ENCODE assay signal across 24 mouse cellular contexts in genomic region chr1:34653963-34654644, GRCm38 (mm10).
DNase-seq lines count a peak whose midpoint lies in the region; TF ChIP-seq lines count a peak whose summit lies in the region.
"Had no signal": no experiment of that assay in that cellular context is flagged by ENCODE, and none has a peak within 500 bp of the region (broad histone marks: within the 10 kb centered on the region; RNA-seq: fewer than 3 reads in every experiment).

No protein-coding gene starts in this region.

- no peaks in the 10 kb centered on the region for H3K4me1 ChIP-seq in hindbrain, embryonic 10.5 days (replicated peaks)
- H3K4me1 ChIP-seq: embryonic facial prominence, embryonic 13.5 days; forebrain, embryonic 12.5 days; kidney, embryonic 15.5 days; megakaryocyte, embryonic 14.5 days had no signal

- peak; percentile 22 to 24 for DNase-seq in cerebellum, postnatal 36 days
- no peak for DNase-seq in cerebellum, adult 8-10 months
- peak; percentile 67 to 72 for DNase-seq in layer of hippocampus, adult 2 months (ENCODE audit: low spot score in 2 of 2)
- no peak for DNase-seq in layer of hippocampus, adult 9-10 months (ENCODE audit: low spot score)
- DNase-seq in brain, adult 2 months (ENCODE audit: low read depth, low spot score), result peak; percentile 70
- DNase-seq in layer of hippocampus, adult 9-11 months, result peak; percentile 88
- DNase-seq in testis, postnatal 14 days (ENCODE audit: low spot score), result no peak
- no peak for DNase-seq in hindbrain, embryonic 10.5 days (ENCODE audit: low spot score)
- DNase-seq: adrenal gland, postnatal 36 days; B cell, adult 2 months; embryo, embryonic 11 days; gastrocnemius, postnatal 10 days; kidney, postnatal 36 days; lung, embryonic 14.5 days; lung, postnatal 36 days; midbrain, embryonic 14.5 days had no signal

- no peaks in the 10 kb centered on the region for H3K36me3 ChIP-seq in hindbrain, embryonic 10.5 days
- H3K36me3 ChIP-seq: embryonic facial prominence, embryonic 13.5 days; forebrain, embryonic 12.5 days; G1E; kidney, embryonic 15.5 days had no signal

- no peaks in the 10 kb centered on the region for H3K27me3 ChIP-seq in hindbrain, embryonic 10.5 days (ENCODE audit: insufficient read depth, poor library complexity, severe bottlenecking)
- H3K27me3 ChIP-seq: embryonic facial prominence, embryonic 13.5 days; forebrain, embryonic 12.5 days; kidney, embryonic 15.5 days; megakaryocyte, embryonic 14.5 days had no signal

- WGBS in hindbrain, embryonic 10.5 days, result 91% methylated on average over 10 of the region's 10 CpGs

- H3K27ac ChIP-seq in layer of hippocampus, adult 2 months, result peak overlapping the region; percentile 56
- no peak overlapping the region for H3K27ac ChIP-seq in hindbrain, embryonic 10.5 days
- H3K27ac ChIP-seq: embryonic facial prominence, embryonic 13.5 days; forebrain, embryonic 12.5 days; kidney, embryonic 15.5 days; liver, embryonic 14.5 days; stomach, postnatal 0 days had no signal

- no peak for TF ChIP-seq CTCF in layer of hippocampus, adult 2 months (conservative IDR thresholded peaks at IDR 0.05)

- no peak overlapping the region for H3K4me3 ChIP-seq in layer of hippocampus, adult 2 months
- H3K4me3 ChIP-seq in hindbrain, embryonic 10.5 days, result no peak overlapping the region
- H3K4me3 ChIP-seq: embryonic facial prominence, embryonic 13.5 days; erythroblast, embryonic 14.5 days; forebrain, embryonic 12.5 days; kidney, embryonic 15.5 days; megakaryocyte, embryonic 14.5 days had no signal

- H3K9me3 ChIP-seq in hindbrain, embryonic 10.5 days, result no peaks in the 10 kb centered on the region
- H3K9me3 ChIP-seq: embryonic facial prominence, embryonic 13.5 days; forebrain, embryonic 12.5 days; G1E; kidney, embryonic 15.5 days had no signal

Comparison
In these comparisons a context has a peak if more than half of its experiments do, and no peak if none do; other contexts are left out.
1. DNase-seq: peak in cerebellum, postnatal 36 days (2 of 2), layer of hippocampus, adult 2 months (2 of 2), brain, adult 2 months (single experiment) and layer of hippocampus, adult 9-11 months (single experiment); none in cerebellum, adult 8-10 months (single experiment), layer of hippocampus, adult 9-10 months (single experiment), testis, postnatal 14 days (single experiment) and hindbrain, embryonic 10.5 days (single experiment).